Mouse (Mus musculus) layer of hippocampus, postnatal 14 days (tissue): ENCODE measurements around the gene Cel. TPM values are rescaled to one million over a fixed set of nuclear protein-coding genes. Genes with fewer than 3 reads are reported as not detected.
A peak's percentile ranks its signal among the peaks of the same experiment; 100 is the strongest.
"Not testable (repeated sequence)": the region's sequence is repeated elsewhere in the genome, so short reads cannot be mapped to it uniquely, and the experiment has no call there.

Source experiments
- DNase-seq, 2 experiments: peaks; one replicate each; pipeline ENCODE4 v3.0.0; 2021 to 2022; ENCODE audit warnings: low spot score in 2 of 2, mixed read lengths in 1 of 2
- microRNA-seq, 2 experiments: library from miRNA; unstranded; fragments of <30 nt; microRNA quantifications; one replicate each; pipeline ENCODE4 v1.2.0; 2021
- total RNA-seq, 2 experiments: library from RNA; stranded (reverse); gene quantifications; 2 replicates each; pipeline ENCODE4 v1.2.3; 2021

The Cel gene
- total RNA-seq, 2 experiments from 2014 or later: not detected

DNA sequence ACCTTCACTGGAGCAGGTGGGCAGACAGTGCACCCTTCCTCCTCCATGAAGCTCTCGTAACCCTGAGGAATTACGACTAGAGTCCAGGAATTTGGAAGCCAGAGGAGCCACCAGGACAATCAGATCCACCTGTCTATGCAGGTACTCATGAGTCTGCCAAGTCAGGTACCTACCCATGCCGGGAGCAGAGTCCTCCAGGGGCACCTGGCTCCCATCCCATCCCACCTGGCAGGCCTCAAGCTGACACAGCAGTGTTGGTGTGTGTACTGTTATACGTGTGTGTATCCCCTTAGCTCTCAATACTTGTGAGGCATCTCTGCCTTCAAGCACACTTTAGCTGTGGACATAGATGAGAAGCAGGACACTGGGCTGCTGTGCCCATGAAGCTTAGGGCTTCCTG, 41.0 kb downstream of the Cel start:
- DNase-seq: peak in 1 of 2 experiments; percentile 6

DNA sequence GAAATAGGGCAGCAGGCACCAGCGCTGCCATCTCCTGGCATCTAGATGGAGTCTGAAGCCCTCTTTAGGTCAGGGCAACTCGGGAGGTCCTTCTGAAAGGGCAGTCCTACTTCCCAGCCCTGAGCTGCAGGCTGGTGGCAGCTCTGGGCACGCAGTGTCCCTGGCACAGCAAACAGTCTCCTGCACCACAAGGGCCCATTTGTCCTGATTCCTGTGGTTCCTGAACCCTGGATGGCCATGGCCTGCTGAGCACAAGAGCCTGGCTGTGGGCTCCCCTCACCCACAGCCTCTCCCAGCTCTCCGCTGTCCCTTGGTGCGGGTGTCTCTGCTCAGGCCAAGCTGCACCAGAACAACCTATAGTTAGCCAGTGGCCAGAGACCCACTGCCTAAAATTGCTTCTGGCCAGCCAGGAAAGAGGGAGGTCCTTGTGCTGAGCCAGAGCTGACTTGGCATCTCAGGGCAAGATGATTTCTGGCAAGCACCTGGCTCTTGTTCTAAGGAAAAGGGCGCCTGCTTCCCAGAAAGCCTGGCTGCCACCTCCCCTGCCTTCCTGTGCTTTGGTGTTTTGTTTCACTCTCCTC, 41.5 kb downstream of the Cel start:
- peak; percentile 54 to 82 for DNase-seq

DNA sequence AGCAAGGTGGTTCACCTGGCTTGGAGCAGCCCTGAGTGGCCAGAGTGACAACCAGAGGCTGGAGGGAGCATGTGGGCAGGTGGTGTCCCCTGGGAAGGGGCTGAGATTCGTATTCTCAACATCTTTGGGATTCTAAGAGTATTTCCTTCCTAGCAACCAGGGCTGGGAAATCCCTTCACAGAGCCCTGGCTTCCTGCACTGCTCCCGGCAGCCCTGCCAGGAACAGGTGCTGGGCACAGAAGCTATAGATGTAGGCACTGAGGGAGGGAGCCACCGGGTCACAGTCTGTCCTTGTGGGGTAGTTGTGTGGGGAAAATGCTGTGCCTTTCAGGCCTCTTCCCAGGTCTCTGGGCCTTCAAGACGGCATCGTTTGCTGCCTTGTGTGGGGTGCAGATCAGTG, 42.6 kb downstream of the Cel start:
- DNase-seq: peak in 1 of 2 experiments; percentile 16

DNA sequence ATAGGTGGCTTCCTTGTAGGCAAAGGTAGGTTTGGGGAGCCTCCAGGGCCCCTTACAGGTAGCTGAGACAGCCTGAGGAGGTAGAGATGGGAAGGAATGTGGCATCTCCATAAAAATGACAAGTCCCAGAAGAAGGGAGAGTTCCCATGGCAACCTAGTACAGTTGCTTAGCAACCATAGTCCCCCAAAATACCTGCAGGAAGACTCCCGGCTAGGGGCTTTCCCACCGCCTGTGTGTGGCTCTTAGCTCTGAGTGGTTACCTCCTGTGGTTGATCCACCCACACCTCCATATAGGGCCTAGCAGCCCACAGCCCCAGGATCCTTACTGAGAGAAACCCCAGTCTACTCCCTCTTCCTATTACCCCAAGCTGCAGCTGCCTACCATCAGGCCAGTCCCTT, 45.0 kb downstream of the Cel start:
- peak; percentile 58 to 64 for DNase-seq

DNA sequence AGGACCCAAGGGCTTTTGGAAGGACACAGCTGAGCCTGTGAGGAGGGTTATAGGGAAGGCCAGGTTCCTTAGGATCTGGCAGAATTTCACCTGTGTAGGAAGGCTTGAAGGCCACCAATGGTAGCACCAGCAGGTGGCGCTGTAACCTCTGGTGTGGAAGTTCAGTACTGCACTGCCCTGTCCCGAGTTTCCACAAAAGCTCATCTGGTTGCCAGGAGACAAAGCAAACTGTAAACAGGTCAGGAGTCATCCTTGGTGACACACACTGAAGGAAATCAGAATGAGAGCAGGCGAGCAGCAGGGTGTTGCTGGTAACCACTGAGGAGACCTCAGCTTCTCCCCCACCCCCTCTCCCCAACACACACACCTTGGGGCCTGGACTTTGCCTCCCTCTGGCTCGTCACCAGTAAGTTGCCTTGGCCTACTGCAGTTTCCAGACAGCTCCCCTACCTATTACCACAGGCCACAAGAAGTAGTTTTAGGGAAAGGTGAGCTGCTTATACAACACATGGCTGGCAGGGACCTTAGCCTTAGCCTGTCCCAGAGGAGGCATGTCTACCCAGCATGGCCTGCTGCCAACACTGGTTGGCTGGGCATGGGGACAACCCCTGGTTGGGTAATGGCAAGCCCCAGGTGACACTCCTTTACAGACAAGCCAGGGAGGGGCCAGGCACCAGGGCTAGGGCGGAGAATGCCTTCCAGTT, 45.8 kb downstream of the Cel start:
- peak; percentile 58 to 59 for DNase-seq

DNA sequence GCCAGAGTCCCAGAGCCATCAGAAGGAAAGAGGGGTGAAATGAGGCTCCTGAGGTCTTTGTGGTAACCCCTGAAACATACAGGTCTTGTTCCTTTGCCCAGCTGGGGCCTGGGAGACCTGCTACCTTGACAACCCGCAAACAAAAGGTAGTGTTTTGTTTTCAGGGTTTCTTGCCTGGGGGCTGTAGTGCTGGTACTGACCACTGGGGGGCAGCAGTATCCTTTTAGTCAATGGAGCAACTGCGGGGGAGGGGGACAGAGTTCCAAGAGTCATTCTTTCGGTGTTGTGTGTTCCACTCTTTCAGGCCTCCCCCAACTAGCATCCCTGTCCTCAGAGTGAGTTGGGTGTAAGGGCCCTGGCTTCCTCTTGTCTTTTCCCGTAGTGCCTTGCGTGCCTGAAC, 48.7 kb downstream of the Cel start:
- peak; percentile 85 to 90 for DNase-seq

DNA sequence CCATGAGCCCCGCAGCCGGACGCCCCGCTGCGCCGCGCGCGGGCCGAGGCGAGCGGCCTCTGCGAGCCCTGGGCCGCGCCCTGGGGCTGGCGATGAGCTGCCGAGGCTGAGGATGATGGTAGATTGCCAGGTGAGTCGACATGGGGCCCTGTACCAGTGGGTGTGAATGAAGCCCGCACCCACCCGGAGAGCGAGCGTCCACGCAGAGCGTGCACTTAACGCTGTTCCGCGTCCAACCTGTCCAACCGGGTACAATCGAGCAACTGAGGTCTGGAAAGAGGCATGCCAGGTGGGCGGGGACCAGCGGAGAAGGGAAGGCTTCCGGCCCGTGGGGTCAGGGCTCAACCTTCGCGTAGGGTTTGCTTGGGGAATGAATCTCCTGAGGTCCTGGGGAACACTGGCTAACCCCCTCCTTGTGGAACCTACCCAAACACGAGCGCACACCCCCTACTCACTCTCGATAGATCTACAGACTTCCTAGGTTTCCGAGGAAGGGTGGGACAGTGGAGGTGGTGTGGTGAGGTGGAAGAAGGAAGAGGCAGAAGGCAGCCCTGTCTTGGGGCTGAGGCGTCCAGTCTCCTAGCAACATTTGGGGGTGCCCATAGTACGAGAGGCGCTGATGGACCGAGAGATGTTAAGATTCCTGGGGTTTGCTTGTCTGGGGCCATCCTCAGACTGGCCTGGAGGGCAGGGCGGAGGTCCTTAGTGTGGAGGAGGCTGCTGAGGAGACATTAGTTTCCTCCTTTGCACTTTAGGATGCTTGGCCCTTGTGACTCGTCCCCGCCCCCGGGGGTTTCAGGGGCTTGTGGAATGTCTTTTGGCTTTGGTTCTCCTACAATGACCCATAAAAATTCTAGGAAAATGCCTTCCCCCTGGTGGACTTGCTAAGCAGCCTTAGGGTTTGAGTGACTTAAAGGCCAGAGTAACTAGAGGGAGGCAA, 49.5 kb downstream of the Cel start:
- DNase-seq: peak in 1 of 2 experiments; percentile 34

DNA sequence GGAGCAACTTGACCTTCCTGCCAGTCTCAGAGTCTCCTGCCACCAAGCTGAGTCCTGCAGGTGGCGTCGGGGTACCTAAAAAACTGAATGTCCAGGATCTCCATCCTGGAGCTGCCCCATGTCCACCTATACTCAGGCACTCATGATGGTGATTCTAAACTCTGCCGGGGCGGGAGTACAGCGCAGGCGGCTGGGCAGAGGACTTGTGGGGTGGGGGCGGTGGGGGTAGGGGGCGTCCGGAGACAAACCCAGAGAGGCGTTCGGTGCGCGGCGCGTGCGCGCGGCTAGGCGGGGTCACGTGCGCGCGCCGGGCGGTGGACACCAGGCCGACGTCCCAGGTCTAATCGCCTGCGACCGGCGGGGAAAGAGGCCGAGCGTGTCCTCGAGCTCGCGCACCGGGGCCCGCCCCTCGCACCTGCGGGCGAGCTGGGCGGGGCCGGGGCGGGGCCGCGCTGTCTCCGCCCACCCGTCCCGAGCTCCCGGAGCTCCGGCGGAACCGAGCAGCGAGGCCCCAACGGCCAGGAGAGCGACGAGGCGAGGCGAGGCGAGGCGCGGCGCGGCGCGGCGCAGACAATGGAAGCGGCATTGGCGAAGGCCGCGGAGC, 50.3 kb downstream of the Cel start, which contains the start of gene Ralgds:
Gene Ralgds, plus strand, starts transcription at position 328 of the 604 bp plus-strand sequence.
- DNase-seq: peak in 1 of 2 experiments; percentile 29

DNA sequence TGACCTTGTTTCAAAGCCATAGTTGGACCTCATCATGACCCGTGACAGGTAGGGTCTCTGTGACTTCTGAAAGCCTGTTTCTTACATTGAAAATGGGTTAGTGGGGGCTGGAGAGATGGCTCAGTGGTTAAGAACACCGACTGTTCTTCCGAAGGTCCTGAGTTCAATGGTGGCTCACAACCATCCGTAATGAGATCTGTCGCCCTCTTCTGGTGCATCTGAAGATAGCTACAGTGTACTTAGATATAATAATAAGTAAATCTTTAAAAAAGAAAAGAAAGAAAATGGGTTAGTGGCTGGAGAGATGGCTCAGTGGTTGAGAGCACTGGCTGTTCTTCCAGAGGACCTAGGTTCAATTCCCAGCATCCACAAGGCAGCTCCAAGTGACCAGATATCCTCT, 51.6 kb downstream of the Cel start:
- not testable (repeated sequence) for DNase-seq

DNA sequence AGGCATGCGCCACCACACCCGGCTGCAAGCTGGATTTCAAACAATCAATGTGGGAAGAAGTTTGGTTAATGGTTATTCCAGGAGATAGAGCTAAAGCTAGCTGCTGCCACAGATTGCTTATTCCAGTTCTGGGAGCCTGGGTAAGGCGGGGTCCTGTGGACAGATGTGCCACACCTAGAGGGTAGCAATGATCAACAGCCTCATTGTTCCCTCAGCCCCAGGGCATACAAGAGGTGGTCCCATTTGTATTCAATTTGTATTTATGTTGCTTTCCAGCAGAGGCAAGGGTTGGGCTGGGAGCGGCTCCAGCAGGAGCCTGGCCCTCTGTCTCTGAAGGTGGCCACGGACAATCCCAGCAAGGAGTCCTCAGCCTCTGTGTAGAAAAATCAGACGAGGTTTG, 56.9 kb downstream of the Cel start:
- DNase-seq: no peak

DNA sequence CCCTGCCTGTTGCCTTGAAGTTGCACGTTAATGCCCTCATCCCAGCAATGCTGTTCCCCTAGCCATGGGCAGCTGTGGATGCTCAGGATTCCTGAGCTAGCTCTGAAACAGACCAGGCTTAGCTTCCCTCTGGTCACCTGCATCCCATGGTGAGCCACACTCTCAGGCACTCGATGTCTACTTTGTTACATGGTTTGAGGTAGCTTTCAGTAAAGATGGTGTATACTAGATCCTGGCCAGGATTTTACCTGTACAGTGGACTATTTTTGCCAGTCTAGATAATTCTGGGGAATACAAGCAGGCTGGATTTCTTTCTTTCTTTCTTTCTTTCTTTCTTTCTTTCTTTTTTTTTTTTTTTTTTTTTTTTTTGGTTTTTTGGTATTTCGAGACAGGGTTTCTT, 57.4 kb downstream of the Cel start, which contains the start of gene Gm10134:
Gene Gm10134, plus strand, starts transcription at position 301 of the 400 bp plus-strand sequence.
- DNase-seq: no peak

Small RNA genes within 50 kb of the gene (microRNA-seq; reads per million reads assigned to microRNA genes)
- gene Gm22824: 0 reads per million in 2 experiments

Other genes starting within 250 kb of the Cel start
- gene Ppp1r26, start 116.6 kb downstream of the Cel start, total RNA-seq: 10 to 100 TPM; 14.1 to 15.4 TPM
- 1 to 10 TPM; 3.3 to 6.8 TPM for gene 1700007K13Rik, start 97.1 kb downstream of the Cel start, total RNA-seq
- gene Mrps2, start 95.3 kb downstream of the Cel start, total RNA-seq: 10 to 100 TPM; 36.8 to 37.3 TPM
- 1 to 10 TPM; 1.4 to 2.1 TPM for gene Gbgt1, start 66.5 kb downstream of the Cel start, total RNA-seq
- not detected for gene Gm10134, start 57.3 kb downstream of the Cel start, total RNA-seq
- 100 to 1,000 TPM; 150 to 155 TPM for gene Ralgds, start 50.3 kb downstream of the Cel start, total RNA-seq
- 10 to 100 TPM; 17.0 to 18.1 TPM for gene Gtf3c5, start 20.3 kb upstream of the Cel start, total RNA-seq
- gene Gfi1b, start 58.6 kb upstream of the Cel start, total RNA-seq: not detected
- 10 to 100 TPM; 39.7 to 43.6 TPM for gene Tsc1, start 77.8 kb upstream of the Cel start, total RNA-seq
- 1 to 10 TPM in 1 of 2 experiments, not detected in 1; 2.0 TPM for gene Spaca9, start 136.3 kb upstream of the Cel start, total RNA-seq
- 1 to 10 TPM in 1 of 2 experiments, under 1 TPM in 1; 0.67 to 1.5 TPM for gene Ak8, start 136.8 kb upstream of the Cel start, total RNA-seq